Mouse (Mus musculus): ENCODE data around the gene Slc8a3.
"Not testable (repeated sequence)": the region's sequence is repeated elsewhere in the genome, so short reads cannot be mapped to it uniquely, and the experiment has no call there.

Slc8a3 gene

DNA sequence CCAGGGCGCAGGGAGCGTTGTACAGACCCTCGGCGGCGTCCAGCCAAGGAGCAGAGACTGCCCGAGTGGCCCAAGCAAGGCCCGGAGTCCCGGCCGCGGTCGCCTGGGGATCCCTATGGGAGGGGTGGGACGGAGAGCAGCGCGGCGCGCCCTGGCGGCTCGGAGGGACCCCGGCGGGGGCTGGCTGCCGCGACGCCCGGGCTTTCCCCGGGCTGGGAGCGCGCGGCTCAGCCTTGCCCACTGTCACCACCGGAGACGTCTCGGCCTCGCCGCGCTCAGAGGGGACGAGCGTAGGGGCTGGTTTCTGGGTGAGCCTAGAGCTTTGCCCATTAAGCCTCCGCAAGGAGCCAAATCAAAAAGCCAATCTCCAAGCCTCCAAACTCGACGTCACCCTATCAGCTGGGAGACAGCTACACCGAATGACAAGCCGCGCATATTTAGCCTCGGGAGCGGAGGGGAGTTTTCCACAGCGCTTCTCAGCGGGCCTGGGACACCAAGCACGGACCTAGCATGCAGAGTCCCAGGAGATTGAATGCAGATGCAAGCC is at the start of gene Slc8a3:
TSS of gene Slc8a3 (minus strand) at position 306 of the 547 bp plus-strand sequence.
- peak; percentile 66 for DNase-seq (ENCODE audit: low read depth, low spot score)

DNA sequence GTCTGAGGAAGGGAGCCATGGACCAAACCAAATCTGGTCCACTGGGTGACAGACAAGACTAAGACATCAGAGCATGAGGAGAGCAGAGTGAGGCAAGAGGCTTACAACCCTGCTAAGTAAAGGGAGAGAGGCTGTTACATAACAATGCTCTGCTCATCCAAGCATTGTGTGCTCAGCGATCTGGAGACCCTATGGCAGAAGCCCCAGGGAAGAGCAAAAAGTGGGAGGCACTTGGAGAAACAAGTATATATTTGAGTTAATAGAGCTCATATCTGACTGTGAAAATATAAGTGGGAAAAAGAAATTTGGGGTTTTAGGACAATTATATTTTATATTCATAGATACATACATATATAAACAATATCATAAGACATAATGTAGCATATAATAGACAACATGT is 46.4 kb upstream of the Slc8a3 start, which contains the start of gene Gm4787:
TSS of gene Gm4787 (minus strand) at position 101 of the 400 bp plus-strand sequence.
- DNase-seq (ENCODE audit: low read depth, low spot score): not testable (repeated sequence)

DNA sequence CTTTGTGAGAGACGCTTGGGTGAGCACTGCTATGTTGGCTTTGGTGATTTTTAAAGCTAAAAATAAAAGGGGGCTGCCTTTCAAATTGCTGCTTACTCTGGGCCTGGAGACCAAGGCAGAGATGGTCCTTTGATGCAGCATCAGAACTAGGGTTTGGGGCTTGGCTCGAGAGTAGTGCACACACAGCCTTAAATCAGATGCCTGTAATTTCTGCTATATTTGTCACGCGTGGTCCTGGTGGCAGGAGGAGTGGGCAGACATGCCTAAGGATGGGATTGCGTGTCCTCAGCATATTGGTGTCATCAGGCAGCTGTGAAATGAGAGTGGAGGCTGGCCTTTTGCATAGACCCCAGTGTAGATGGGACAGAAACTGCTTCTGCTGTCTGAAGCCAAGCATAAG is 861 bp upstream of the Slc8a3 start:
- no peak for DNase-seq (ENCODE audit: low read depth, low spot score)

DNA sequence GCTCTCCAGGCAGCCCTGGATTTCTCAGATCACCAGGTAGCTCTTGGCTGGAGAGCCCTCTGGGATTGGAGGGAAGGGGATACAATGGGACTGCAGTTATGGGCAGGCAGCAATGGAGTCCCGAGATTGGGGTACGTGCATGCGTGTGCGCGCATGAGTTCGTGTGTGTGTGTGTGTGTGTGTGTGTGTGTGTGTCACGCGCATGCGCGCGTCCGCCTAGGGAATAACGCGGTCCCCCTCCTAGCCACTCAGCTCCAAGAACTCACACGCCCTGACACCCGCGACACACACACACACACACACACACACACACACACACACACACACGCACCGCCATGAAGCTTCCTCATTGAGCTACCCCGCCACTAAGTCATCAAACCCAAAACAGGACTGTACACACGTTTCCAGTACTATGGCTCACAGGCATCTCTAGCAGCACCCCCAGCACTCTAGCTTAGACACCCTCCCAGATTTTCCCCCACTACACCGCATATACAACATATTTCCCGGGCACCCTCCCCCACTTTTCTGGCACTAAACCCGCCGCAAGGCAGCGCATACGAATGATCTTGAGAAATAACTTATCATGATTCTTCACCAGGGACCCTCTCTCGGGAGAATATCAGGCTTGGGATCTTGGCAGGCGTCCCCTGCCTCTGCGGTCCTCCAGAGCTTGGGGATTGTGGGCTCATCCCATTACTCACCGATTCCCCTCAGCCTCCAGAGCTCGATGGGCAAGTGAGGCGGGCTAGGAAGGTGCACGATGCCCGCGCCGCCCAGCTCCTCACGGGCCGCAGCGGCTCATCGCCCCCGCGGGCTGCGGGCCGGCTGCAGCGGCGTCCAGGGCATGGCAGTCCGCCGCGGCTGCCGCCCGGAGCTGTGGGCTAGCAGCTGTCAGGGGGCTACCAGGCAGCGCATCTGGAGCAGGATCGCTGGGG is 774 bp downstream of the Slc8a3 start:
- DNase-seq (ENCODE audit: low read depth, low spot score): peak; percentile 42

DNA sequence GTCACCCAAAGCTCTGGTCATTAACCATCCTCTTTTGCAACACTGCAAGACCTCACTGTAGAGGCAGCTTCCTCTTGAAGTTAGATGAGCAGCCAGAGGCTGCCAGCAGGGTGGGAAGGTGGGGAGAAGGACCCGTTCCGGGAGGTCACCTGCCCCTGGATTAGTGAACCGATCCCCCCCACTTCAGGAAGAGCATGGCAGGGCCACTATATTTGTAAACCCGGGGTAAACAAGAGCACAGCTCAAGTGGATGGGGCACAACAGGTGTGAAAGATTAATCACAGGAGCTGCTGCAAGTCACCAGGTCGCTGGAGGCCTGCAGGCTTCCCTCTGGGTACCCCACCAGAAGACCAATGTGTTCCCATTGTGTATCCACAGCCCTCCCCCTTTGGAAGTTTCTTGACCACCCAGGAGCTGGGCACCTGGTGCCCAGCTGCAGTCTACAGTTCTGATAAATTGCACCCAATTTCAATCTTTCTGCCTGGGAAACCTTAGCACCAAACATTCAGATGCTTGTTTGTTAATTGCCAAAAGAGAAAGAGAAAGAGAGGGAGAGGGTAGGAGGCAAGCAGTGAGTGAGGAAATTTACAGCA is 1.8 kb downstream of the Slc8a3 start:
- DNase-seq (ENCODE audit: low read depth, low spot score): no peak

DNA sequence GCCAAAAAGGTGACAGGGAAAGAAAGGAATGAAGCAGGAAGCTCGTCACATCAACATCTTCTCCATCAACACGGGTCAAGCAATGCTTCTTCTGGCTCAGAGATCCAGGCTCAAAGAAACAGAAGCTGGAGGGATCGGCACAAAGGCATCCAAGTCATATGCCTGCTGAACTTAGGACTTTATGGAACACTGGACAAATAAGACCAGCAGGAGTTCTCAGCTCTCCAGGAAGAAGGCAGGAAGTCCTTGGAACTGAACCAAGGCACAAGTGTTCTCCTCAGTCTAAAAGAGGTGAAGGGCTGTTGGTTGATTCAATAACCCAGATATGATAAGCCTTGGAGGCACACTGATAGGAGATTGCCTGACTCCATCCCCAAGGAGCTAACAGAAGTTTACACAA is 8.0 kb downstream of the Slc8a3 start:
- DNase-seq (ENCODE audit: low read depth, low spot score): no peak

DNA sequence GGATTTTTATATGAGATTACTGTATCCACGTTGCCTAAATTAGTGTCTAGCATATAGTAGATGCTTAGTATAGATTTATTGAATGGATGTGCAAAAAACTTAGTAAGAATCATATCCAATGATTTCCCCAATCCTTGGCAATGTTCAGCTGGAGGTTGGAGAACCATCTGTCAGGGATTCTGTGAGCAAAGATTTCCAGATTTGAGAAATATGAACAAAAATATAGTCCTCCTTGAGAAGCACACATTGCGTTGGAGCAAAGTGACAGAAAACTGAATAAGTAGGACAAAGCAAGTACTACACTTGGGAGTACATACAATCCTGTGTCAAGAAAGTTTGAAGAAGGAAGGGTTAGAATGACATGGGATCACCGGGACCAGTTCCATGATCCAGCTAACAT is 8.9 kb downstream of the Slc8a3 start:
- no peak for DNase-seq (ENCODE audit: low read depth, low spot score)

DNA sequence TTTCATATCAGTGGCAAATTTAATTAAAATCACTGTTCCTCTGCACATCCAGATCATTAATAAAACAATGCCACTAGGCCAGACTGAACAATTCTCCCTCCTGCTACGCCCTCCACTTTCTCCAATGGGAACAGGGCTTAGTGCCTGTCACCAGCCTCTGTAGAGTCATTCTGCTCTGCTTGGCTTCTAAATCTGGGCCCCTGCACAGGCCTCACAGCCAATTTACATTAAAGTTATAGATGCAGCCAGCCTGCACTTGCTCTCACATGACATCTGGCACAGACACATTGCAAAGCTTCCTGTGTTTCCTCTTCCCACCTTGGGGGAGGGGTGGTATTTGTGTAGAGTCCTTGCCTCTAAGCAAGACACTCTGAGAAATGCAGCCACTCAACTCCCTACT is 12.0 kb downstream of the Slc8a3 start:
- no peak for DNase-seq (ENCODE audit: low read depth, low spot score)

DNA sequence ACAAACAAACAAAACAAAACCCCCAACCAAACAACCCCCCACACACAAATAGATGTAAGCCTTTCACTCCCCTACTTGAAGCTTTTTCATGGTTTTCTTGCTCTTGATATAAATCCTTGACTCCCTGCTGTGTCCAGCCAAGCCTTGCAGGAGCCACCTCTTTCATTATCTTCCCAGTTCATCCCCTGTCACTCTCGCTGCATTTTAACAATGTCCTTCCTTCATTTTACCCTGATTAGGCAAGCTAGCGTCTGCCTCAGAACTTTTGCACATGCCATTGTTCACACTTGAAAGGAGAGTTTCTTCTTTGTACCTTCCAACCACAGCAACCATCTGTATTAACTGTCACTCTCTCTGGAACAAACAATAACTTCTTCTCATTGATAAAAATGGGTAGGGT is 15.2 kb downstream of the Slc8a3 start:
- peak; percentile 14 for DNase-seq (ENCODE audit: low read depth, low spot score)

DNA sequence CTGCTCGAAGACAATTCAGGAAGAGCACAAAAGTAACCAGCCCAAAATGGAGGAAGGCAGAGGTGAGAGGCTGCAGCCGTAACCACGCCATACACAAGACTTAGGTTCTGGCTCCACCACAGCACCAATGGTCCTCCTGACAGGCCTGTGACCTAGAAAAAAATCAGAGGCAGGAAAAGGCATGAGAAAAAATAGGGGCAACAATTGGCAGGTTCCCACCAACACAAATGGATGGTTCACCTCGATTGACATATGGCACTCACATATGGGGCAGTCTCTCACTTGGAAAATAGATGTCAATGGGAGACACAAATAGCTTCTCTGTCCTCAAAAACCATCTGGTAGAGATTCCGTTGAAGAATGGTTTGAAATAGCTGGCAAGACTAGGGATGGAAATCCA is 17.0 kb downstream of the Slc8a3 start:
- no peak for DNase-seq (ENCODE audit: low read depth, low spot score)

DNA sequence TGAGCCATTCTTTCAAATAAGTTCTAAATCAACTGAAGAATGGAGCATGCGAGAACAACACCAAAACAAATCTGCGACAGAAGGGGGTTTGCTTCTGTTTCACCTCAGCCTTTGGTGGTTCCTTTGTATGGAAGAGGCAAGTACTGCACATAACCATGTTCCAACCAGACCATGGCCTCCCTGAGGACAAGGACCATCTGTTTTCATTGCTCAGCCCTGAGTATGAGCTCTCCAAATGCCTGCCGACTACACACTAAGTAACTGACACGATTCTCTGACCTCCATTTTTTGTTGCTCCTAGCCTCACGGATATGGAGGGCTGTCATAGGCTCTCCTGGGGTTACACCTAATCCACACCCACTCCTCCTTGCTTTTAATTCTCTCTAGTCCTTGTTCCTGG is 29.4 kb downstream of the Slc8a3 start:
- DNase-seq (ENCODE audit: low read depth, low spot score): no peak

DNA sequence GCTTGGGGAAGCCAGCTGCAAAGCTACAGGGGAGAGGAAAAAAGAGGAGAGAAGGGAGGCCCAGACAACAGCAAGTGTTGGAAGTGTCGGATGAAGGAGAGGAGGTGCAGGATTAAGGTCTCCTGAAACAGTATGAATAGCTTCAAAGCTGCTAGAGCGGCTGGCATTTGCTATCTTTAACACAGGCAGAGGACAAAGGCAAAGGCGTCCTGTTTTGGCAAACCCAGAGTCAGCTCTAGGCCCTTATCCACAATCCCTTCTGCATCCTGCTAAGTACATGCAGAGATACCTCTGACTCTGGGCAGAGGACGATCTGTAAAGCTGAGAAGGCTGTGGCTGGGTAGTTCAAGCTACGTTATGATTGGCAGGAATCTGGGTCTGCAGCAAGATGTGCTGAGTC is 38.4 kb downstream of the Slc8a3 start:
- no peak for DNase-seq (ENCODE audit: low read depth, low spot score)

DNA sequence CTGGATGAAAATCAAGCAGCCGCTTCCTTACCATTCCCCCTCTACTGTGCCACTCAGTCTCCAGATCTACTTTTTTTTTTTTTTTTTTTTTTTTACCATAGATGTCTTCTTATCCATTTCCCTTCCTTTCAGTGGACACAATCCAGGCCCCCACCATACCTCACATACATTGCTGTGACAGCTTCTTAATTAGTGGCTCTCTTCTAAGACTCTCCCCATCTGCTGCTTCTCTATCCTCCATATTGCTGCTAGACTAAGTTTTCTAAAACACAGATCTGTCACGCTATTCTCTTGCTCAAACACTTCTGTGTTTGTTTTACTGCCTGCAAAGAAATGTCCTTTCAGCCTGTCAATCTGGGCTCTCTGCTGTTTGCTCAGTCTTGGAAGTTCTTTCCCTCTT is 54.9 kb downstream of the Slc8a3 start:
- no peak for DNase-seq (ENCODE audit: low read depth, low spot score)

DNA sequence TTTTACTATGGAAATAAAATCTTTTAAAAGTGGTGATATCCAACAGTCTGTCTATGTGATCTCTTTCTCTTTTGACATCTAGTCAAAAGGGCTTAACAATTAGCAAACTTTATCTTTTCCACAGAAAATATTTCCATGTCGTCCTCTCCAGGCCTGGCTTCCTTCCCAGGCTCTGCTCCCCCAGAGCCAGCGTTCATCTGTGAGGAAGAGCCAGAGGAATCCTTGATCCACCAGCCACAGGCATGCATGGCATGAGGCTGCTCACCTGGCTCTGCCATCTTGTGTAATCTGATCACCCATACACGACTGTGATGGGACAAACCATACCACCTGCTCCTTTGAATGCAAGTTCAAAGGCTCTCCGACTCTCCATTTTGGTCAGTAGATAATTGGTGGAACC is 58.4 kb downstream of the Slc8a3 start:
- DNase-seq (ENCODE audit: low read depth, low spot score): no peak

DNA sequence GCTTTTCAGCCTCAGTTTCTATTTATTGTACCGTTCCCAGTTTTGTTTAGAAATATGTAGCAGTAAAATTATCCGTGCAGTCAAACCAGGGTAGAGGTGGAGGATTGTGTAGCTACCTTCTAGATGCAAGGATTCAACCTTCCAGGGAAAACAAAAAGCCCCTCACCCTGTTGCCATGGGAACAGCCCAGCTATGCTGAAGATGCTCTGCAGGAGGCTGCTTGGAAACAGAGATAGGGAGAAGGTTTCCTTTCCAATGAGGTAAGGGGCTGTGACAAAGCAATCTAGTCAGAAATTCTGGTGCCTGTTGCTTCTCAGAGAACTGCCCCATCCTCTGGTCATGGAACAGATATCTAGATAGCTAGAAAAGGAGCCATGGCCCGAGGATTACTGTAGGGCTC is 59.6 kb downstream of the Slc8a3 start:
- peak; percentile 55 for DNase-seq (ENCODE audit: low read depth, low spot score)

DNA sequence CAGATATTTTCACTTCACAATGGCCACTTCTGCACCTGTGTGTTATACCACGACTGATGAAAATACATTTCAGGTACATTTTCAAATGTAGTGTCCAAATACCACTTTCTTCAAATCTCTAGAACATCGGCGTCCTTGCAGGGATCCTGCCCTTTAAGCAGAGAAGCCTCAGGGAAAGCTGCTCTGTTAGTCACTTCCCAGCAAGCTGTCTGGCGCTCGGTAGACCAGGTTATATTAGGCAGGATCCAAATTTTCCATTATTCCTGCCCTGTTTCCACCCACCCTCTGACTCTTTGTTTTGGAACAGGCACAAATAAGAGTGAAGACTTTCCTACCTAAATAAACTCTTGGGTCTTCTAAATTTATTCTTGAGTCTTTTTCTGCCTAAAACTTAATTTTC is 63.7 kb downstream of the Slc8a3 start:
- DNase-seq (ENCODE audit: low read depth, low spot score): no peak

DNA sequence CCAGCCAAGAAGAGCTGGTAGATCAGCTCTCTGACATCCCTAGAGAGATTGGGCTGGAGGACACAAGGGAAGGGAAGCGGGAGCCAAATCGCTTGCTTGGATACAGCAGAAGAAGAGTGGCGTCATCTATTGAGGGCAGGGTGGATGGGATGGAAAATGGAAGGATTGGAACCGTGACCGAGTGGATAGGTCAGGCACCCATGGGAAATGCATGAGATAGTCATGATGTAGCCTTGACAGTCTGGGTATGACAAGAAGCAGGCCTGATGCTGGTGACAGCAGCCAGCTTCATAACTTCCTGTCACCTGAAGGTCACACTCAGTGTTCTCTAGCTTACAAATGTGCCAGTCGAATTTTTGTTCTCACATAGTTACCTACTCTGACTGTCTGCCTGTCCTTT is 70.2 kb downstream of the Slc8a3 start:
- DNase-seq (ENCODE audit: low read depth, low spot score): no peak

DNA sequence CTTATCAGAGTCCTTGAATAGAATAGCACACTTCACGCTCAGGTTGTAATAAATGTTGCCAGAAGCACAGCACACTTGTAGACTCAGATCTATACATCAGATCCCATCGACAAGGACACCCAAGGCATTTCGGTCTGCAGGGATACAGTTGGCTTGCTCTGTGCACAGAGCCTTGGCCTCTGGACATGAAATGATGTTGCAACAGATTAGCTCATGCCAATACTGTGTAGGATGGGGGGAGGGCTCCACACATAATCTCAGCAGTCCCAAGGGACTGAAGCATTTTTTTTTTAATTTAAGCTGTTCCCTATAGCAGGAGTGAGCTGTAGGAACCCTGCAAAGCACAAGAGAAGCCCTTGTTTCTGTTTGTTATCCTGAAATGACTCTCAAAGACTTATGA is 74.8 kb downstream of the Slc8a3 start:
- no peak for DNase-seq (ENCODE audit: low read depth, low spot score)

DNA sequence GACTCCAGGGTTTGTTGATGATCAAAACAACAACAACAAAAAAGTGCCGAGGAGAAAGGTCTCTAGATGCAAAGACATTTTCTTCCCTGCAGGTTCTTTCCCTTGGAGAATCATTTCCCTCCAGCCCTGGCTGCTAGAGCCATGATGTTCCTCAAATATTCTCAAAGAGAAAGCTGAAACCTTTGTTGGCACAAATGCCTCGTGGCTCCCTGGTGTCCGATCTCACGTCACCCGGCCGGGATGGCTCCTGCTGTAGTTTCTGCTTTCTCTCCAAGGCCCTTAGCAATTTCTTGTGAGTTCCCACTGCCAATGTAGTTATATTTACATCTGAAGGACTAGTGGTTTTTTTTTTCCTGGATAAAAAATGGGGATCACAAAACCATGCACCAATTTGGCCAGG is 87.6 kb downstream of the Slc8a3 start:
- no peak for DNase-seq (ENCODE audit: low read depth, low spot score)

DNA sequence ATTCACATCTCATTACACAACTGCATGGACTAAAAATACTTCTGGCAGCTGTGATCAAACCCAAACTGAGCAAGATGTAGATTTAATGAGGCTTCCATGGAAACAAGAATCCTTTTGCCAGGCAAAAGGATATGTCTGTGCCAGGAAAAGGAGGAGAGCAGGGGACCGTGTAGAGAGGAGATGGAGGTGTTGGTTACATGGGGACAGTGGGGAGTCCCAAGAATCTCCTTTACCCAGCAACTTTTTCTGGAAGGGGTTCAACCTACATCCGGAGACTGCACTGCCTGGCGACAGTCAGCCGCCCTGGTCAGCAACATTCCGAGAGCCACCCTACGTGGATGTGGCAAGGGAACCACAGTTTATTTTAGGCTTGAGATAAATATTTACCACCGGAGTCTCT is 88.0 kb downstream of the Slc8a3 start:
- no peak for DNase-seq (ENCODE audit: low read depth, low spot score)

DNA sequence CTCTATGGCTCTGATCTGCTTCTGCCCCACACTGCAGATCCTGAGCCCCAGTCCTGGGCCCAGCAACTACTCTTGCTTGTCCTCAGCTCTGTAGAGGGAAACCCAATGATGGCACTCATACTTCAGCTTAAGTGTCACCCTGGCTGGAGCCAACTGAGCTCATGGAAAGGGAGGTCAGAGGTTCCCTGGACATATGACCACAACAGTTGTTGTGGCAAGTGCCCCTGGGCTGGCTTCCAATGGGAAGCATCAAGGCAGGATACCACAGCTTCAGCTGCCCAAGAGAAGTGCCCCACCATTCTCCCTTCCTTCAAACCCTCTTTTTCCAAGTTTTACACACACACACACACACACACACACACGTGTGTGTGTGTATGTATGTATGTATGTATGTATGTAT is 88.5 kb downstream of the Slc8a3 start:
- no peak for DNase-seq (ENCODE audit: low read depth, low spot score)

DNA sequence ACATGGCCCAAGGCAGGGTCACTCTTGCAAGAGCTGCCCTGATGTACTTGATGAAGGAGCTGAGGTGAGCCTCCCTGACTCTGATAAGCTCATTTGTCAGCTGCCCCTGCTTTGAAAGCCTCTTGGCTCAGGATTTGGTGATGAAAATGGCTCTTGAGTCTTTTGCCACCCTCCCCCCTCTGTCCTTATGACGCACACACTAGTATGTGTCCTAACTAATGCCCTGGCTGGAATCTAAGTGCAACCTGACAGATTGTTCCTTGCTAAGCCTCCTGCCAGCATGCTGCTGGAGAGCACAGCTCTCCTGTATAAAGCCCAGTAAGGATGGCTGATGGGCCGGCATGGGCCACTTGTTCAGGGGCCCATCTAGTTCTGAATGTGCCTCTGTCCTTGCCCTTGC is 91.3 kb downstream of the Slc8a3 start:
- no peak for DNase-seq (ENCODE audit: low read depth, low spot score)

DNA sequence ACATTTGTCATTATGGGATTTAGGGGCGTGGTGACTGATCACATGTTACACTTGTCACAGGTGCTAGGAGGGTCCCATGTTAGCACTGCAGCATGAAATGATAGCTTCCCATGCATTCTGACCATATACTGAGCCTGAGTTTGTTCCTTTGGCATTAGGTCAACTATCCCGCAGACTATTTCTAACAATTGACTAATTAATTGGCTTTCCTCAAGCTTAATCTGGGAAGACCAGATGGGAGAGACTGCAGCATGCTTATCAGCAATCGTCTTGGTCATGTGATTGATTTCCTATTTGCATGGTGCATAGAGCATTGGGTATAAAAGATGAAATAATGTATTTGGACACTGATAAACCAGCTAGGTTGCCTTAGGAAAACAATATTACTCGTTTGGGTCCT is 91.9 kb downstream of the Slc8a3 start:
- no peak for DNase-seq (ENCODE audit: low read depth, low spot score)
